Mouse (Mus musculus) left cerebral cortex, postnatal 10 days (tissue): ENCODE measurements around the gene Zfp553. TPM values are rescaled to one million over a fixed set of nuclear protein-coding genes. Genes with fewer than 3 reads are reported as not detected.

Source experiments
- DNase-seq, 2 experiments: peaks; one replicate each; pipeline ENCODE4 v3.0.0; 2021 to 2022; ENCODE audit warnings: low spot score in 2 of 2, mixed read lengths in 1 of 2; ENCODE audit errors: extremely low spot score in 1 of 2
- intact Hi-C: fragments of 180-260 bp; cut with DNase I; formaldehyde crosslinking; loops from one replicate; pipeline ENCODE4 v1.15.1; 2025
- total RNA-seq, 2 experiments: library from RNA; stranded (reverse); gene quantifications; 2 replicates each; pipeline ENCODE4 v1.2.3; 2021

The Zfp553 gene
- total RNA-seq, 2 experiments from 2014 or later: 16.6 to 18.4 TPM

GRCm38 (mm10) chr7:127259186-127259905 lies 26.5 kb downstream of the Zfp553 start:
- no peak for DNase-seq

GRCm38 (mm10) chr7:127260309-127261111 lies 27.6 kb downstream of the Zfp553 start, which contains the start of gene Dctpp1:
Gene Dctpp1, minus strand, starts transcription at chr7:127260709.
- peak; percentile 98 to 99 for DNase-seq
- intact Hi-C loops: no loop called here

More at GRCm38 (mm10) chr7:127259186-127259905, 26.5 kb downstream of the Zfp553 start:
- intact Hi-C loops: no loop called here

- DNase-seq: no peak
- intact Hi-C loops: no loop called here
Measured at GRCm38 (mm10) chr7:127262218-127262961, 29.5 kb downstream of the Zfp553 start.

GRCm38 (mm10) chr7:127263526-127263925 lies 30.7 kb downstream of the Zfp553 start:
- no peak for DNase-seq
- intact Hi-C loops: no loop called here

GRCm38 (mm10) chr7:127270256-127270655 lies 37.4 kb downstream of the Zfp553 start:
- no peak for DNase-seq
- intact Hi-C loops: no loop called here

- intact Hi-C loops: no loop called here
- DNase-seq: no peak
Measured at GRCm38 (mm10) chr7:127270666-127271065, 37.8 kb downstream of the Zfp553 start.

GRCm38 (mm10) chr7:127271093-127271492 lies 38.2 kb downstream of the Zfp553 start:
- intact Hi-C loops: no loop called here
- DNase-seq: no peak

GRCm38 (mm10) chr7:127272566-127272965 lies 39.7 kb downstream of the Zfp553 start:
- intact Hi-C loops: loop anchor here (2.0 kb wide), 1 partner anchor 36 kb away; no protein-coding TSS in a partner anchor
- DNase-seq: no peak

- intact Hi-C loops: loop anchor here (2.0 kb wide), 1 partner anchor 37 kb away; no protein-coding TSS in a partner anchor
- peak in 1 of 2 experiments; percentile 73 for DNase-seq
Measured at GRCm38 (mm10) chr7:127273118-127273923, 40.5 kb downstream of the Zfp553 start.

- intact Hi-C loops: loop anchor here (2.0 kb wide), 1 partner anchor 37 kb away; no protein-coding TSS in a partner anchor
Measured at GRCm38 (mm10) chr7:127273925-127274789, 41.3 kb downstream of the Zfp553 start, which contains the start of gene Sephs2. Gene Sephs2, minus strand, starts transcription at chr7:127274055.

GRCm38 (mm10) chr7:127276519-127276961 lies 43.7 kb downstream of the Zfp553 start:
- intact Hi-C loops: no loop called here
- no peak for DNase-seq

More at GRCm38 (mm10) chr7:127273925-127274789, 41.3 kb downstream of the Zfp553 start, which contains the start of gene Sephs2:
- peak; percentile 91 to 94 for DNase-seq

- intact Hi-C loops: no loop called here
- peak in 1 of 2 experiments; percentile 37 for DNase-seq
Measured at GRCm38 (mm10) chr7:127278311-127278710, 45.5 kb downstream of the Zfp553 start.

GRCm38 (mm10) chr7:127280092-127280491 lies 47.2 kb downstream of the Zfp553 start:
- intact Hi-C loops: no loop called here
- DNase-seq: no peak

- intact Hi-C loops: no loop called here
- no peak for DNase-seq
Measured at GRCm38 (mm10) chr7:127281114-127281513, 48.3 kb downstream of the Zfp553 start.

- intact Hi-C loops: no loop called here
- no peak for DNase-seq
Measured at GRCm38 (mm10) chr7:127282190-127282589, 49.3 kb downstream of the Zfp553 start.

- no peak for DNase-seq
- intact Hi-C loops: no loop called here
Measured at GRCm38 (mm10) chr7:127285154-127285553, 52.3 kb downstream of the Zfp553 start.
